Mouse (Mus musculus): ENCODE results near the gene Gpr35. TPM values are rescaled to one million over a fixed set of nuclear protein-coding genes. Genes with fewer than 3 reads are reported as not detected.

The Gpr35 gene
- polyA plus RNA-seq, 1 experiment: not detected

GRCm38 (mm10) chr1:93014460-93014859 lies 63.8 kb downstream of the Gpr35 start:
- no peak overlapping the region for H3K9ac ChIP-seq (ENCODE audit: low read depth, poor library complexity, severe bottlenecking)

GRCm38 (mm10) chr1:93015136-93015535 lies 64.5 kb downstream of the Gpr35 start:
- no peak overlapping the region for H3K9ac ChIP-seq (ENCODE audit: low read depth, poor library complexity, severe bottlenecking)
- no peaks in the 10 kb centered on the region for H3K9me3 ChIP-seq (replicated peaks; ENCODE audit: control insufficient read depth, insufficient read depth, low read length, poor library complexity, severe bottlenecking)
- no peaks in the 10 kb centered on the region for H3K27me3 ChIP-seq (ENCODE audit: control insufficient read depth, insufficient read depth, low read length, poor library complexity, severe bottlenecking)
- H3K36me3 ChIP-seq (ENCODE audit: control insufficient read depth, insufficient read depth, low read length, poor library complexity, severe bottlenecking): no peaks in the 10 kb centered on the region
- no peaks in the 10 kb centered on the region for H3K4me1 ChIP-seq (ENCODE audit: control insufficient read depth, insufficient read depth, low read length)
- no peak overlapping the region for H3K27ac ChIP-seq (ENCODE audit: insufficient read depth, low read length)
- H3K4me3 ChIP-seq (ENCODE audit: low read depth, low read length): no peak overlapping the region
- no peak for TF ChIP-seq POLR2A (IDR thresholded peaks at IDR 0.05; ENCODE audit: insufficient read depth, low read length)
- no peak for TF ChIP-seq EP300 (IDR thresholded peaks at IDR 0.05; ENCODE audit: insufficient read depth, low read depth, low read length)
- no peak for TF ChIP-seq CTCF (IDR thresholded peaks at IDR 0.05; ENCODE audit: low read depth, low read length)

More at GRCm38 (mm10) chr1:93014460-93014859, 63.8 kb downstream of the Gpr35 start:
- Histone ChIP-seq H3K27me3 (ENCODE audit: control insufficient read depth, insufficient read depth, low read length, poor library complexity, severe bottlenecking) (no peaks in the 10 kb centered on the region), H3K4me1 (ENCODE audit: control insufficient read depth, insufficient read depth, low read length) (no peaks in the 10 kb centered on the region), H3K9me3 (replicated peaks; ENCODE audit: control insufficient read depth, insufficient read depth, low read length, poor library complexity, severe bottlenecking) (no peaks in the 10 kb centered on the region), H3K4me3 (ENCODE audit: low read depth, low read length) (no peak overlapping the region), H3K36me3 (ENCODE audit: control insufficient read depth, insufficient read depth, low read length, poor library complexity, severe bottlenecking) (no peaks in the 10 kb centered on the region), H3K27ac (ENCODE audit: insufficient read depth, low read length) (no peak overlapping the region)
- TF ChIP-seq POLR2A (IDR thresholded peaks at IDR 0.05; ENCODE audit: insufficient read depth, low read length) (no peak), EP300 (IDR thresholded peaks at IDR 0.05; ENCODE audit: insufficient read depth, low read depth, low read length) (no peak), CTCF (IDR thresholded peaks at IDR 0.05; ENCODE audit: low read depth, low read length) (peak; percentile 92)

- H3K27me3 ChIP-seq (ENCODE audit: control insufficient read depth, insufficient read depth, low read length, poor library complexity, severe bottlenecking): no peaks in the 10 kb centered on the region
- TF ChIP-seq CTCF (IDR thresholded peaks at IDR 0.05; ENCODE audit: low read depth, low read length): no peak
- no peak overlapping the region for H3K9ac ChIP-seq (ENCODE audit: low read depth, poor library complexity, severe bottlenecking)
- H3K4me1 ChIP-seq (ENCODE audit: control insufficient read depth, insufficient read depth, low read length): no peaks in the 10 kb centered on the region
- H3K36me3 ChIP-seq (ENCODE audit: control insufficient read depth, insufficient read depth, low read length, poor library complexity, severe bottlenecking): no peaks in the 10 kb centered on the region
- H3K4me3 ChIP-seq (ENCODE audit: low read depth, low read length): no peak overlapping the region
- H3K9me3 ChIP-seq (replicated peaks; ENCODE audit: control insufficient read depth, insufficient read depth, low read length, poor library complexity, severe bottlenecking): no peaks in the 10 kb centered on the region
- no peak overlapping the region for H3K27ac ChIP-seq (ENCODE audit: insufficient read depth, low read length)
These were observed 68.1 kb downstream of the Gpr35 start for GRCm38 (mm10) chr1:93018716-93019115.

- Histone ChIP-seq H3K9me3 (replicated peaks; ENCODE audit: control insufficient read depth, insufficient read depth, low read length, poor library complexity, severe bottlenecking) (no peaks in the 10 kb centered on the region), H3K36me3 (ENCODE audit: control insufficient read depth, insufficient read depth, low read length, poor library complexity, severe bottlenecking) (no peaks in the 10 kb centered on the region), H3K27ac (ENCODE audit: insufficient read depth, low read length) (no peak overlapping the region), H3K9ac (ENCODE audit: low read depth, poor library complexity, severe bottlenecking) (no peak overlapping the region), H3K4me1 (ENCODE audit: control insufficient read depth, insufficient read depth, low read length) (no peaks in the 10 kb centered on the region), H3K4me3 (ENCODE audit: low read depth, low read length) (no peak overlapping the region), H3K27me3 (ENCODE audit: control insufficient read depth, insufficient read depth, low read length, poor library complexity, severe bottlenecking) (no peaks in the 10 kb centered on the region)
- TF ChIP-seq POLR2A (IDR thresholded peaks at IDR 0.05; ENCODE audit: insufficient read depth, low read length) (no peak), CTCF (IDR thresholded peaks at IDR 0.05; ENCODE audit: low read depth, low read length) (no peak), EP300 (IDR thresholded peaks at IDR 0.05; ENCODE audit: insufficient read depth, low read depth, low read length) (no peak)
These were observed 69.9 kb downstream of the Gpr35 start for GRCm38 (mm10) chr1:93020602-93021001.

GRCm38 (mm10) chr1:93026600-93026999 lies 75.9 kb downstream of the Gpr35 start:
- no peak overlapping the region for H3K27ac ChIP-seq (ENCODE audit: insufficient read depth, low read length)
- no peaks in the 10 kb centered on the region for H3K36me3 ChIP-seq (ENCODE audit: control insufficient read depth, insufficient read depth, low read length, poor library complexity, severe bottlenecking)

GRCm38 (mm10) chr1:93029387-93029786 lies 78.7 kb downstream of the Gpr35 start:
- H3K4me3 ChIP-seq (ENCODE audit: low read depth, low read length): no peak overlapping the region
- H3K36me3 ChIP-seq (ENCODE audit: control insufficient read depth, insufficient read depth, low read length, poor library complexity, severe bottlenecking): no peaks in the 10 kb centered on the region
- no peak overlapping the region for H3K27ac ChIP-seq (ENCODE audit: insufficient read depth, low read length)
- TF ChIP-seq CTCF (IDR thresholded peaks at IDR 0.05; ENCODE audit: low read depth, low read length) (no peak), EP300 (IDR thresholded peaks at IDR 0.05; ENCODE audit: insufficient read depth, low read depth, low read length) (no peak), POLR2A (IDR thresholded peaks at IDR 0.05; ENCODE audit: insufficient read depth, low read length) (no peak)
- no peaks in the 10 kb centered on the region for H3K27me3 ChIP-seq (ENCODE audit: control insufficient read depth, insufficient read depth, low read length, poor library complexity, severe bottlenecking)
- no peaks in the 10 kb centered on the region for H3K9me3 ChIP-seq (replicated peaks; ENCODE audit: control insufficient read depth, insufficient read depth, low read length, poor library complexity, severe bottlenecking)
- H3K4me1 ChIP-seq (ENCODE audit: control insufficient read depth, insufficient read depth, low read length): no peaks in the 10 kb centered on the region
- H3K9ac ChIP-seq (ENCODE audit: low read depth, poor library complexity, severe bottlenecking): no peak overlapping the region

More at GRCm38 (mm10) chr1:93026600-93026999, 75.9 kb downstream of the Gpr35 start:
- Histone ChIP-seq H3K4me3 (ENCODE audit: low read depth, low read length) (no peak overlapping the region), H3K27me3 (ENCODE audit: control insufficient read depth, insufficient read depth, low read length, poor library complexity, severe bottlenecking) (no peaks in the 10 kb centered on the region), H3K4me1 (ENCODE audit: control insufficient read depth, insufficient read depth, low read length) (no peaks in the 10 kb centered on the region), H3K9ac (ENCODE audit: low read depth, poor library complexity, severe bottlenecking) (no peak overlapping the region), H3K9me3 (replicated peaks; ENCODE audit: control insufficient read depth, insufficient read depth, low read length, poor library complexity, severe bottlenecking) (no peaks in the 10 kb centered on the region)
- TF ChIP-seq EP300 (IDR thresholded peaks at IDR 0.05; ENCODE audit: insufficient read depth, low read depth, low read length) (no peak), CTCF (IDR thresholded peaks at IDR 0.05; ENCODE audit: low read depth, low read length) (no peak), POLR2A (IDR thresholded peaks at IDR 0.05; ENCODE audit: insufficient read depth, low read length) (no peak)

Measured in ES-Bruce4 (cell line).